Mouse (Mus musculus): ENCODE data around the gene Bsdc1. TPM values are rescaled to one million over a fixed set of nuclear protein-coding genes. Genes with fewer than 3 reads are reported as not detected.
"Not testable (repeated sequence)": the region's sequence is repeated elsewhere in the genome, so short reads cannot be mapped to it uniquely, and the experiment has no call there.

The Bsdc1 gene
- polyA plus RNA-seq, 1 experiment from 2014 or later, result 16.7 TPM

- Histone ChIP-seq H3K9me3 (ENCODE audit: control insufficient read depth, low read length) (no peaks in the 10 kb centered on the region), H3K27ac (replicated peaks) (no peak overlapping the region), H3K27me3 (ENCODE audit: control insufficient read depth, insufficient read depth, low read length) (no peaks in the 10 kb centered on the region), H3K36me3 (ENCODE audit: control insufficient read depth, insufficient read depth, low read length) (no peaks in the 10 kb centered on the region), H3K9ac (ENCODE audit: low read length) (no peak overlapping the region), H3K4me3 (ENCODE audit: low read depth, low read length) (no peak overlapping the region), H3K4me2 (replicated peaks; ENCODE audit: low read depth) (no peak overlapping the region), H3K4me1 (replicated peaks; ENCODE audit: control insufficient read depth, insufficient read depth) (no peaks in the 10 kb centered on the region)
- peak; percentile 68 for ATAC-seq (ENCODE audit: low FRiP score, low TSS enrichment)
- 1% methylated on average over 5 of the region's 5 CpGs for WGBS
- TF ChIP-seq CTCF (IDR thresholded peaks at IDR 0.05; ENCODE audit: low read depth) (peak; percentile 99), EP300 (optimal IDR thresholded peaks at IDR 0.05) (no peak)
- peak; percentile 52 for DNase-seq (ENCODE audit: low spot score)
Observed at GRCm38 (mm10) chr4:129455265-129455664, 6.1 kb upstream of the Bsdc1 start.

GRCm38 (mm10) chr4:129456126-129456525 lies 5.3 kb upstream of the Bsdc1 start:
- no peak overlapping the region for H3K4me2 ChIP-seq (replicated peaks; ENCODE audit: low read depth)
- no peak for TF ChIP-seq CTCF (IDR thresholded peaks at IDR 0.05; ENCODE audit: low read depth)
- TF ChIP-seq EP300 (optimal IDR thresholded peaks at IDR 0.05), result no peak
- H3K36me3 ChIP-seq (ENCODE audit: control insufficient read depth, insufficient read depth, low read length), result no peaks in the 10 kb centered on the region
- H3K27me3 ChIP-seq (ENCODE audit: control insufficient read depth, insufficient read depth, low read length), result no peaks in the 10 kb centered on the region
- H3K4me1 ChIP-seq (replicated peaks; ENCODE audit: control insufficient read depth, insufficient read depth), result no peaks in the 10 kb centered on the region
- no peak overlapping the region for H3K9ac ChIP-seq (ENCODE audit: low read length)
- H3K27ac ChIP-seq (replicated peaks), result no peak overlapping the region
- no peaks in the 10 kb centered on the region for H3K9me3 ChIP-seq (ENCODE audit: control insufficient read depth, low read length)
- H3K4me3 ChIP-seq (ENCODE audit: low read depth, low read length), result no peak overlapping the region
- 37% methylated on average over 5 of the region's 5 CpGs for WGBS
- ATAC-seq (ENCODE audit: low FRiP score, low TSS enrichment) (no peak), DNase-seq (ENCODE audit: low spot score) (no peak)

- H3K27me3 ChIP-seq (ENCODE audit: control insufficient read depth, insufficient read depth, low read length); H3K4me1 ChIP-seq (replicated peaks; ENCODE audit: control insufficient read depth, insufficient read depth); H3K9me3 ChIP-seq (ENCODE audit: control insufficient read depth, low read length); H3K27ac ChIP-seq (replicated peaks); H3K9ac ChIP-seq (ENCODE audit: low read length); H3K4me3 ChIP-seq (ENCODE audit: low read depth, low read length); DNase-seq (ENCODE audit: low spot score); H3K4me2 ChIP-seq (replicated peaks; ENCODE audit: low read depth); H3K36me3 ChIP-seq (ENCODE audit: control insufficient read depth, insufficient read depth, low read length); ATAC-seq (ENCODE audit: low FRiP score, low TSS enrichment): not testable (repeated sequence)
- 75% methylated on average over 2 of the region's 2 CpGs for WGBS
Observed at GRCm38 (mm10) chr4:129457311-129457710, 4.1 kb upstream of the Bsdc1 start.

DNA sequence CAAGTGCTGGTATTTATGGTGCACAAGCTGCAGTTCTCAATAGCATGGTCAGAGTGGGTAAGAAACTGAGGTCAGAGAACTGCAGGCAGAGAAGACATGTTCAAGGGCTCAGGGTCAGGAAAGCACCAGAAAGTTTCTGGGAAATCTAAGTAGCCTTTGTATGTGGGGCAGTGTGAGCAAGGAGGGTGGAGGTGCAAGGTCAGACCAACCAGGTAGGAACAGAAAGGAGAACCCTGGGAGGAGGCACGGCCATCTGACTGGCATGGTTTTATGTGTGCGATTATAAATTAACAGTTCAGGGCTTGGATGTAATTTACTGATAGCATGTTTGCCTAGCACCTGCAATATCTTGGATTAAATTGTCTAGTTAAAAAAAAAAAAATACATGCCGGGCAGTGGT lies 1.7 kb upstream of the Bsdc1 start:
- no peaks in the 10 kb centered on the region for H3K36me3 ChIP-seq (ENCODE audit: control insufficient read depth, insufficient read depth, low read length)
- no peak overlapping the region for H3K27ac ChIP-seq (replicated peaks)
- H3K9ac ChIP-seq (ENCODE audit: low read length), result no peak overlapping the region
- H3K4me2 ChIP-seq (replicated peaks; ENCODE audit: low read depth), result no peak overlapping the region
- no peak for ATAC-seq (ENCODE audit: low FRiP score, low TSS enrichment)
- peaks cover 3% of the 10 kb centered on the region; the same call in 1 of the 2 replicates for H3K4me1 ChIP-seq (replicated peaks; ENCODE audit: control insufficient read depth, insufficient read depth)
- no peaks in the 10 kb centered on the region for H3K9me3 ChIP-seq (ENCODE audit: control insufficient read depth, low read length)
- WGBS, result 68% methylated on average over 3 of the region's 3 CpGs
- no peak overlapping the region for H3K4me3 ChIP-seq (ENCODE audit: low read depth, low read length)
- no peak for DNase-seq (ENCODE audit: low spot score)
- no peak for TF ChIP-seq CTCF (IDR thresholded peaks at IDR 0.05; ENCODE audit: low read depth)
- TF ChIP-seq EP300 (optimal IDR thresholded peaks at IDR 0.05), result no peak
- no peaks in the 10 kb centered on the region for H3K27me3 ChIP-seq (ENCODE audit: control insufficient read depth, insufficient read depth, low read length)

GRCm38 (mm10) chr4:129460827-129461182 lies 576 bp upstream of the Bsdc1 start:
- peak overlapping the region; percentile 34 for H3K4me3 ChIP-seq (ENCODE audit: low read depth, low read length)
- peaks cover 3% of the 10 kb centered on the region; the same call in 1 of the 2 replicates for H3K4me1 ChIP-seq (replicated peaks; ENCODE audit: control insufficient read depth, insufficient read depth)
- 0% methylated on average over 4 of the region's 4 CpGs for WGBS
- no peak for ATAC-seq (ENCODE audit: low FRiP score, low TSS enrichment)
- peak overlapping the region; percentile 85 for H3K27ac ChIP-seq (replicated peaks)
- H3K36me3 ChIP-seq (ENCODE audit: control insufficient read depth, insufficient read depth, low read length), result peaks cover 7% of the 10 kb centered on the region; the same call in 1 of the 2 replicates
- no peak for TF ChIP-seq EP300 (optimal IDR thresholded peaks at IDR 0.05)
- TF ChIP-seq CTCF (IDR thresholded peaks at IDR 0.05; ENCODE audit: low read depth), result no peak
- no peaks in the 10 kb centered on the region for H3K27me3 ChIP-seq (ENCODE audit: control insufficient read depth, insufficient read depth, low read length)
- no peaks in the 10 kb centered on the region for H3K9me3 ChIP-seq (ENCODE audit: control insufficient read depth, low read length)
- H3K9ac ChIP-seq (ENCODE audit: low read length), result peak overlapping the region; percentile 55
- no peak for DNase-seq (ENCODE audit: low spot score)
- peak overlapping the region; percentile 55 for H3K4me2 ChIP-seq (replicated peaks; ENCODE audit: low read depth)

DNA sequence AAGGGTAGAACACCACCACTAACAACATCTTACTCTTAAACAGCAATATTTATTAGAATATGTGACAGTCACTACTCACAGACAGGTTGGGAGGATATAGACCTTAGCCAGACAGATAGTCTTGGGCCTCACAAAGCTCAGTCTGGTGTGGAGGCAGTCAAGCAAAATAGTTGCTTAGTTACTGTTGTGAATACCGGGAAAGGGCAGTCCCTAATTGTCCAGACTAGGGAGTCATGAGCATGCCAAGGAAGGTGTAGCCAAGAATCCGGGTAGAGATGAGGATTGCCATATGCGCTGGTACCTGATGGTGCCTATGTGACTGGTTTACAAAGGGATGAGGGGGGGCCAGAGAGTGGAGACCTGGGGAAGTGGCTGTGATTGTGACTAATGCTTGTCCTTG lies 737 bp downstream of the Bsdc1 start:
- Histone ChIP-seq H3K27me3 (ENCODE audit: control insufficient read depth, insufficient read depth, low read length) (no peaks in the 10 kb centered on the region), H3K9me3 (ENCODE audit: control insufficient read depth, low read length) (no peaks in the 10 kb centered on the region)
- WGBS, result 41% methylated on average over 3 of the region's 3 CpGs

More for the DNA sequence above, 737 bp downstream of the Bsdc1 start:
- H3K4me1 ChIP-seq (replicated peaks; ENCODE audit: control insufficient read depth, insufficient read depth), result peaks cover 3% of the 10 kb centered on the region; the same call in 1 of the 2 replicates
- H3K36me3 ChIP-seq (ENCODE audit: control insufficient read depth, insufficient read depth, low read length), result peaks cover 11% of the 10 kb centered on the region
- TF ChIP-seq CTCF (IDR thresholded peaks at IDR 0.05; ENCODE audit: low read depth) (no peak), EP300 (optimal IDR thresholded peaks at IDR 0.05) (no peak)
- H3K4me3 ChIP-seq (ENCODE audit: low read depth, low read length), result peak overlapping the region; percentile 93
- H3K9ac ChIP-seq (ENCODE audit: low read length), result peak overlapping the region; percentile 88
- no peak for DNase-seq (ENCODE audit: low spot score)
- peak overlapping the region; percentile 70 for H3K4me2 ChIP-seq (replicated peaks; ENCODE audit: low read depth)
- ATAC-seq (ENCODE audit: low FRiP score, low TSS enrichment), result peak; percentile 3; the same call in 1 of the 2 replicates
- peak overlapping the region; percentile 87 for H3K27ac ChIP-seq (replicated peaks)
